Mouse (Mus musculus) thymus, adult 2 months (tissue): ENCODE results near the gene Fxr1.

ENCODE experiments used
- CTCF ChIP-seq: fragments of 200-500 bp; IDR thresholded peaks from 2 replicates; pipeline ENCODE4 v1.5.1; 2012; ENCODE audit warnings: mild to moderate bottlenecking, control low read depth, low read length, moderate library complexity, borderline replicate concordance; ENCODE audit not compliant: control insufficient read depth, poor library complexity, insufficient read depth; ENCODE audit errors: extremely low read depth
- POLR2A ChIP-seq: fragments of 200-500 bp; IDR thresholded peaks from 2 replicates; pipeline ENCODE4 v1.6.1; 2012; ENCODE audit warnings: mild to moderate bottlenecking, low read length, control low read depth, moderate library complexity; ENCODE audit not compliant: control insufficient read depth, poor library complexity, insufficient read depth; ENCODE audit errors: extremely low read depth

DNA sequence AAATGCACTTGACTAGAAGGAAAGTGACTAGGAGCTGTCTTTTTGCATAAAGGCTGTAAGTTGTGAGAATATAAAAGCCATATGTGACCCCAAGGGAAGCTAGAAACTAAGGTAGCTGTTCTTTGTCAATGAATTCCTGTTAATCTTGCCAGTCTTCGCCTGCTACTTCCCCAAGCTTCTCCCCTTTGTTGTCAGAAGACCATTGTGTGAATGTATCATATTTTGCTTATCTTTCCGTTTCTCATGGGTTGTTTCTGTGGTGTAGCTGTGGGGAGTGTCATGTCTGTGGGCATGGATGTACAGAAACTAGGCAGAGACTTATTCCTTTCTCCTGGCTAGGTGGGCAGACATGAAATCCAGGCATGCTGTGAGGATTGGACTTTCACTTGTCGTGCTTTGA is 62.2 kb downstream of the Fxr1 start:
- TF ChIP-seq POLR2A (no peak), CTCF (no peak)
